Mouse (Mus musculus): Measurements from ENCODE around the gene Cd276.

GRCm38 (mm10) chr9:58546630-58547360 is 8.4 kb downstream of the Cd276 start:
- no peak for TF ChIP-seq CTCF (IDR thresholded peaks at IDR 0.05; ENCODE audit: borderline replicate concordance, insufficient read depth, low read length)
- TF ChIP-seq POLR2A (IDR thresholded peaks at IDR 0.05; ENCODE audit: low read depth, low read length): no peak

Data from embryonic fibroblast, embryonic 13.5 days (primary cell).